Mouse (Mus musculus) monocyte, adult 5-6 weeks (primary cell): ENCODE measurements around the gene Gm12845. TPM values are rescaled to one million over a fixed set of nuclear protein-coding genes. Genes with fewer than 3 reads are reported as not detected.

ENCODE experiments used
- total RNA-seq: library from RNA; stranded (forward); fragments of 200-1000, 200-491, 200-594 nt; gene quantifications from 3 replicates; pipeline ENCODE4 v1.2.3, GENCODE M21; 2017

Gene Gm12845
- total RNA-seq, 1 experiment from 2014 or later: not detected

Other genes with a start within 250 kb of the Gm12845 start
- gene Rnf220, start 227.4 kb upstream of the Gm12845 start, total RNA-seq: 106 to 139 TPM (median 116 TPM) in 3 replicates
- 10.0 to 57.7 TPM (median 14.9 TPM) in 3 replicates for gene Eri3, start 174.0 kb upstream of the Gm12845 start, total RNA-seq
- 18.1 to 30.9 TPM (median 23.9 TPM) in 3 replicates for gene Dmap1, start 42.1 kb upstream of the Gm12845 start, total RNA-seq
- not detected in 3 replicates for gene Klf17, start 41.2 kb downstream of the Gm12845 start, total RNA-seq
- gene Slc6a9, start 110.1 kb downstream of the Gm12845 start, total RNA-seq: 1.8 to 2.8 TPM in 2 of 3 replicates, not detected in the other
- gene Ccdc24, start 148.1 kb downstream of the Gm12845 start, total RNA-seq: not detected in 3 replicates
- not detected in 3 replicates for gene B4galt2, start 159.1 kb downstream of the Gm12845 start, total RNA-seq
- gene Atp6v0b, start 162.9 kb downstream of the Gm12845 start, total RNA-seq: 121 to 188 TPM (median 178 TPM) in 3 replicates
- gene Dph2, start 167.6 kb downstream of the Gm12845 start, total RNA-seq: 2.1 to 15.0 TPM (median 4.2 TPM) in 3 replicates
- gene Ipo13, start 190.6 kb downstream of the Gm12845 start, total RNA-seq: 4.4 to 15.6 TPM (median 7.5 TPM) in 3 replicates
- not detected in 3 replicates for gene Artn, start 205.4 kb downstream of the Gm12845 start, total RNA-seq